Mouse (Mus musculus) forebrain, embryonic 12.5 days (tissue): Measurements from ENCODE around the gene Sacm1l. TPM values are rescaled to one million over a fixed set of nuclear protein-coding genes. Genes with fewer than 3 reads are reported as not detected.
A peak's percentile ranks its signal among the peaks of the same experiment; 100 is the strongest.

Experiments
- ATAC-seq: fragments of 200-750 bp; cut with Nextera tagmentation; 2 replicates; pipeline ENCODE4 v1.8.0; 2017; ENCODE audit warnings: moderate TSS enrichment; ENCODE audit not compliant: low FRiP score
- H3K27ac ChIP-seq: fragments of 300-500 bp; sonication (generic); 2 replicates; pipeline ENCODE4 v1.5.1; 2016; ENCODE audit warnings: mild to moderate bottlenecking
- H3K27me3 ChIP-seq: fragments of 300-500 bp; sonication (generic); 2 replicates; pipeline ENCODE4 v1.6.1; 2016; ENCODE audit warnings: mild to moderate bottlenecking
- H3K36me3 ChIP-seq: fragments of 300-500 bp; sonication (generic); replicated peaks from 2 replicates; pipeline ENCODE4 v1.6.1; 2016; ENCODE audit warnings: mild to moderate bottlenecking
- H3K4me1 ChIP-seq: fragments of 300-500 bp; sonication (generic); 2 replicates; pipeline ENCODE4 v1.6.1; 2016
- H3K4me2 ChIP-seq: fragments of 300-500 bp; sonication (generic); 2 replicates; pipeline ENCODE4 v1.6.1; 2016; ENCODE audit warnings: mild to moderate bottlenecking, moderate library complexity
- H3K4me3 ChIP-seq: fragments of 300-500 bp; sonication (generic); replicated peaks from 2 replicates; pipeline ENCODE4 v1.5.1; 2016; ENCODE audit warnings: mild to moderate bottlenecking
- H3K9ac ChIP-seq: fragments of 300-500 bp; sonication (generic); 2 replicates; pipeline ENCODE4 v1.6.1; 2016; ENCODE audit warnings: mild to moderate bottlenecking
- H3K9me3 ChIP-seq: fragments of 300-500 bp; sonication (generic); 2 replicates; pipeline ENCODE4 v1.6.1; 2016
- WGBS: fragments of 180-500 bp; shearing (Covaris S2); methylation state at CpG from one replicate; pipeline ENCODE4 v1.1.7; 2016; 5-methylcytosine and 5-hydroxymethylcytosine counted together
- polyA plus RNA-seq: library from polyadenylated mRNA; unstranded; fragments of >200 nt; fragmentation: Nextera tagmentation; extraction: Ambion mirVana; gene quantifications from 2 replicates; pipeline ENCODE4 v1.2.1, GENCODE M21; 2016

Sacm1l gene
- 45.3 and 49.2 TPM in 2 replicates for polyA plus RNA-seq

DNA sequence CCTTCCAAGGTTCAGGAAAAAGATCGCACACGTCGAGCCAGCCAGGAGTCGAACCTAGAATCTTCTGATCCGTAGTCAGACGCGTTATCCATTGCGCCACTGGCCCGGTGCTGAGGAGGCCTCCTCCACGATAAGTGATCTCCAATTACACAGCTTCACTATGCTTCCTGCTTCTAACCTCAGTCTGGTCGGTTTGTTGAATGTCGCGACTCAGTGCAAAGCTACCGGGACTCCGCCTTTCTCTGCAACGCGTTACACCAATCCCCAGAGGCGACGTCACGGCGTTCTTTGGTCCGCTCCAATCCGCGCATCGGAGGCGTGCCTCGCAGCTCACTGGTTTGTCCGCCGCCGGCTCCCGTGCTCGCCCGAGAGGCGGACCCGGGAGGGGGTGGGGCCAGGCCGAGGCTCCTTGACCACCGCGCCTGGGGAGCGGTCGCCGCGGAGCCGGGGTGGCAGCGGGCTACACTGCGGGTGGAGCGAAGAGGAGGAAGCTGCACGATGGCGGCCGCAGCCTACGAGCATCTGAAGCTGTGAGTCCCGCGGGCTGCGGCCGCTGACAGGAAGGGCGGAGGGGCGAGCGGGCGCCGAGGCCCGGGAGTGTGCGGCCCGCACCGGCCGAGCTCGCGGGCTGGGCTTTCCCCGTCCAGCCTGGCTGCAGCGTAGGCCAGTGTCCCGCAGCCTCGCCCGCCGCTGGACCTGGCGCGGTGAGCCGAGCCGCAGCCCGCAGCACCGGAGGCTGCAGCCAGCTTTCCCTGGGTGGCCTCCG, at the start of gene Sacm1l:
Gene Sacm1l, plus strand, starts transcription at position 368 of the 766 bp plus-strand sequence.
- WGBS, result under 1% methylated on average over 77 of the region's 79 CpGs
- Histone ChIP-seq H3K4me3 (peak within 1 kb of the TSS; percentile 96), H3K4me1 (peaks cover 26% of the 10 kb centered on the region), H3K9ac (peak within 1 kb of the TSS; percentile 95), H3K27ac (peak within 1 kb of the TSS; percentile 96), H3K4me2 (peak within 1 kb of the TSS; percentile 67), H3K36me3 (no peaks in the 10 kb centered on the region), H3K9me3 (no peaks in the 10 kb centered on the region), H3K27me3 (no peaks in the 10 kb centered on the region)
- peak; percentile 99 for ATAC-seq

GRCm38 (mm10) chr9:123479876-123480252, 49.7 kb upstream of the Sacm1l start:
- peaks cover 55% of the 10 kb centered on the region for H3K4me1 ChIP-seq
- no peak overlapping the region for H3K27ac ChIP-seq
- ATAC-seq, result no peak
- no peaks in the 10 kb centered on the region for H3K27me3 ChIP-seq
- H3K9ac ChIP-seq, result peak overlapping the region; percentile 73
- H3K36me3 ChIP-seq, result peaks cover 14% of the 10 kb centered on the region
- WGBS, result 93% methylated on average over 8 of the region's 8 CpGs
- H3K4me2 ChIP-seq, result peak overlapping the region; percentile 76
- H3K9me3 ChIP-seq, result no peaks in the 10 kb centered on the region
- peak overlapping the region; percentile 69 for H3K4me3 ChIP-seq

GRCm38 (mm10) chr9:123480253-123480921, 49.2 kb upstream of the Sacm1l start:
- Histone ChIP-seq H3K9ac (peak overlapping the region; percentile 13; the same call in 1 of the 2 replicates), H3K4me3 (peak overlapping the region; percentile 69), H3K36me3 (peaks cover 14% of the 10 kb centered on the region), H3K27me3 (no peaks in the 10 kb centered on the region), H3K9me3 (no peaks in the 10 kb centered on the region), H3K4me2 (peak overlapping the region; percentile 76), H3K27ac (no peak overlapping the region), H3K4me1 (peaks cover 55% of the 10 kb centered on the region)
- no peak for ATAC-seq
- 88% methylated on average over 18 of the region's 18 CpGs for WGBS

DNA sequence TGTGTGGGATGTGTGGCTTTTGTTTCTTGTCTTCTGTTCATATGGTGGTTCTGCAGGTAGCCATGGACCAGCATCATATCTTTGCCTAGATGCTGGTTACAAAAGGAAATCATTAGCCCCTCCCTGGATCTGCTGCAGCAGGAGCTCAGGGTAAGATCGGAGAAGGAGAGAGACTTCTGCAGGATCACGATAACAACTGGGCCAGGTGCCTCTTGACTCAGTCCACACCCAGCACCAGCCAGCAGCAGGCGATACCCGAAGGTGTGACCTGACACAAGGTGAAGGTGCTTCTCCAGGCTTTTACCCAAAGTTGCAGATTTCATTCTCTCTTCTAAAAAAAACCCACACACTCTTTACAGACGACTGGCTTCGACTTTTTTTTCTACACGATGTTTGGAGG, 48.4 kb upstream of the Sacm1l start:
- Histone ChIP-seq H3K27ac (no peak overlapping the region), H3K9ac (peak overlapping the region; percentile 13; the same call in 1 of the 2 replicates), H3K9me3 (no peaks in the 10 kb centered on the region), H3K36me3 (peaks cover 14% of the 10 kb centered on the region), H3K4me1 (peaks cover 55% of the 10 kb centered on the region), H3K27me3 (no peaks in the 10 kb centered on the region), H3K4me2 (peak overlapping the region; percentile 76), H3K4me3 (peak overlapping the region; percentile 69)
- 83% methylated on average over 7 of the region's 7 CpGs for WGBS
- no peak for ATAC-seq

GRCm38 (mm10) chr9:123483598-123483997, 46.0 kb upstream of the Sacm1l start:
- no peaks in the 10 kb centered on the region for H3K27me3 ChIP-seq
- H3K9ac ChIP-seq, result no peak overlapping the region
- H3K9me3 ChIP-seq, result no peaks in the 10 kb centered on the region
- H3K36me3 ChIP-seq, result peaks cover 14% of the 10 kb centered on the region
- no peak overlapping the region for H3K4me2 ChIP-seq
- 96% methylated on average over 1 of the region's 1 CpGs for WGBS
- no peak overlapping the region for H3K4me3 ChIP-seq
- no peak for ATAC-seq
- H3K4me1 ChIP-seq, result peaks cover 49% of the 10 kb centered on the region
- no peak overlapping the region for H3K27ac ChIP-seq

DNA sequence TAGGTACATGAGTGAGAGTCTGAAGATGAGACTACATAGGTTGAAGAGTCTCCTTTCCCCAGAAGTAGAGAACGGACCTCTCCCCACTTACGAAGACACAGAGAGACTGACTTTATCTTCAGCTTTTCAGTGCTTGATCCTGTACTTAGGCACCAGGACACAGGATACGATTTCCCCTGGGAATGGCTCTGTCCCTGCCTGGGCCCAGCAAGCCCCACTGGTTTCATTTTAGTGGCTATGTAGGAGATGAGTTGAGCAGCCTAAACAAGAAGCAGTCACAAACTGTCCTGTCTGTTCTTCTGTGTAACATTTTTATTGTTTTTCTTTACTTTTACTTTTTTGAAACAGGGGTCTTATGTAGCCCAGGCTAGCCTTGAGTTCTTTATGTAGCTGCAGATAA, 44.7 kb upstream of the Sacm1l start:
- ATAC-seq, result no peak
- H3K36me3 ChIP-seq, result peaks cover 18% of the 10 kb centered on the region
- no peak overlapping the region for H3K27ac ChIP-seq
- H3K4me3 ChIP-seq, result no peak overlapping the region
- H3K9me3 ChIP-seq, result no peaks in the 10 kb centered on the region
- H3K4me1 ChIP-seq, result peaks cover 38% of the 10 kb centered on the region
- H3K9ac ChIP-seq, result no peak overlapping the region
- WGBS, result 97% methylated on average over 3 of the region's 3 CpGs
- no peak overlapping the region for H3K4me2 ChIP-seq
- no peaks in the 10 kb centered on the region for H3K27me3 ChIP-seq

- no peak overlapping the region for H3K4me2 ChIP-seq
- peaks cover 20% of the 10 kb centered on the region for H3K36me3 ChIP-seq
- WGBS, result 93% methylated on average over 4 of the region's 4 CpGs
- H3K9ac ChIP-seq, result no peak overlapping the region
- no peaks in the 10 kb centered on the region for H3K27me3 ChIP-seq
- H3K27ac ChIP-seq, result no peak overlapping the region
- ATAC-seq, result no peak
- no peaks in the 10 kb centered on the region for H3K9me3 ChIP-seq
- peaks cover 31% of the 10 kb centered on the region for H3K4me1 ChIP-seq
- no peak overlapping the region for H3K4me3 ChIP-seq
These were observed 44.0 kb upstream of the Sacm1l start for GRCm38 (mm10) chr9:123485561-123485960.

DNA sequence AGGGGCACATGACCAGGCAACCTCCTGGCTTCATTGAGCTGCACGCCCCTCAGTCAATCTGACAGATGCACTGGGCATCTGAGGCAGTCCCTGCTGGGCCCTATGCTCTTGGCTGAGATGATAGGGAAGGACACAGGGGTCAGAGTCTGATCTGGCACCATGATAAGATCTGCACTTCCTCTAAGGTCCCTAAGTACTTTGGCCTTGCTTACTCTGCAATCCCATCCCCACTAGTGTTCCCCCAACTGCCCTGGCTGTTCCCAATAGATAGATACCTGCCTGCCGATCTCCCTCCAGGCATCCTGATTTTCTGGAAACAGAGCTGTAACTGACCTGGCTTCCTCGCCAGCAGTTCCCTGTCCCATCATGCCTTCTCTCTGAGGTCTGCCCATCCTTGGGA, 42.9 kb upstream of the Sacm1l start:
- H3K9me3 ChIP-seq, result no peaks in the 10 kb centered on the region
- H3K27ac ChIP-seq, result no peak overlapping the region
- WGBS, result 85% methylated on average over 3 of the region's 3 CpGs
- peaks cover 26% of the 10 kb centered on the region for H3K4me1 ChIP-seq
- H3K9ac ChIP-seq, result no peak overlapping the region
- H3K36me3 ChIP-seq, result peaks cover 19% of the 10 kb centered on the region
- H3K27me3 ChIP-seq, result no peaks in the 10 kb centered on the region
- H3K4me3 ChIP-seq, result no peak overlapping the region
- ATAC-seq, result no peak
- no peak overlapping the region for H3K4me2 ChIP-seq

DNA sequence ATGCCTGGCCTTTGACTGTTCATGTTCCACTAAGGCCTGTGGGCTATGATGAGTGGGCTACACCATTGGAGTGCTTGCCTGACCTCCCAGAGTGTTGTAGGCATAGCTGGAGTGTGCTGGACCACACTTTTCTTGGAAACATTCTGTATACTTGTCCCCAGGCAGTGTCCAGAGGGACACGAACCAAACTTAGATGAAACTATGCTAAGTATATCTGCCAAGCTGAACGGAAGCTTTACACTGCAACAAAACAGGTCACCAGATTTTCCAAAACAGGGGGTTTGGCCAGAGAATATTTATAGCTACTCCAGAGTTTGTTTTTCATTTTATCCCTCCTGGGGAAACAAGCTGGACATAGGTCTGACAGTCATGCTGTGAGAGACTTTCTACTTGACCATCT, 40.5 kb upstream of the Sacm1l start:
- H3K4me1 ChIP-seq, result peaks cover 15% of the 10 kb centered on the region
- H3K36me3 ChIP-seq, result peaks cover 13% of the 10 kb centered on the region; the same call in 1 of the 2 replicates

GRCm38 (mm10) chr9:123489727-123490343, 39.7 kb upstream of the Sacm1l start:
- Histone ChIP-seq H3K4me2 (no peak overlapping the region), H3K9me3 (no peaks in the 10 kb centered on the region), H3K27me3 (no peaks in the 10 kb centered on the region), H3K4me3 (no peak overlapping the region), H3K27ac (no peak overlapping the region), H3K36me3 (peaks cover 6% of the 10 kb centered on the region; the same call in 1 of the 2 replicates), H3K4me1 (peaks cover 15% of the 10 kb centered on the region), H3K9ac (no peak overlapping the region)
- 85% methylated on average over 9 of the region's 9 CpGs for WGBS
- no peak for ATAC-seq

More for the DNA sequence above, 40.5 kb upstream of the Sacm1l start:
- 91% methylated on average over 2 of the region's 2 CpGs for WGBS
- Histone ChIP-seq H3K9ac (no peak overlapping the region), H3K9me3 (no peaks in the 10 kb centered on the region), H3K27me3 (no peaks in the 10 kb centered on the region), H3K4me3 (no peak overlapping the region), H3K4me2 (no peak overlapping the region), H3K27ac (no peak overlapping the region)
- ATAC-seq, result no peak

- Histone ChIP-seq H3K27me3 (no peaks in the 10 kb centered on the region), H3K4me2 (no peak overlapping the region), H3K36me3 (peaks cover 6% of the 10 kb centered on the region; the same call in 1 of the 2 replicates), H3K4me3 (no peak overlapping the region), H3K4me1 (peaks cover 16% of the 10 kb centered on the region), H3K9me3 (no peaks in the 10 kb centered on the region), H3K27ac (no peak overlapping the region), H3K9ac (no peak overlapping the region)
- no peak for ATAC-seq
- WGBS, result 83% methylated on average over 5 of the region's 5 CpGs
These were observed 38.6 kb upstream of the Sacm1l start for GRCm38 (mm10) chr9:123490930-123491329.

GRCm38 (mm10) chr9:123491917-123492585, 37.5 kb upstream of the Sacm1l start:
- peaks cover 6% of the 10 kb centered on the region; the same call in 1 of the 2 replicates for H3K36me3 ChIP-seq
- H3K27me3 ChIP-seq, result no peaks in the 10 kb centered on the region
- no peak overlapping the region for H3K27ac ChIP-seq
- 71% methylated on average over 9 of the region's 9 CpGs for WGBS
- H3K4me1 ChIP-seq, result peaks cover 23% of the 10 kb centered on the region
- H3K4me3 ChIP-seq, result no peak overlapping the region
- no peak overlapping the region for H3K9ac ChIP-seq
- ATAC-seq, result peak; percentile 74
- H3K4me2 ChIP-seq, result no peak overlapping the region
- H3K9me3 ChIP-seq, result no peaks in the 10 kb centered on the region
